22 mouse cellular contexts compared by ENCODE assay signal in genomic region chr2:136511756-136512155, GRCm38 (mm10). TPM values are rescaled to one million over a fixed set of nuclear protein-coding genes. Genes with fewer than 3 reads are reported as not detected.
DNase-seq lines count a peak whose midpoint lies in the region; ATAC-seq and TF ChIP-seq lines count a peak whose summit lies in the region.
"Had no signal": no experiment of that assay in that cellular context is flagged by ENCODE, and none has a peak within 500 bp of the region (broad histone marks: within the 10 kb centered on the region; RNA-seq: fewer than 3 reads in every experiment).

No protein-coding gene starts in this region.

- no peaks in the 10 kb centered on the region for H3K9me3 ChIP-seq in forebrain, embryonic 10.5 days
- no peaks in the 10 kb centered on the region for H3K9me3 ChIP-seq in forebrain, embryonic 14.5 days (replicated peaks; ENCODE audit: control insufficient read depth, low read length)
- H3K9me3 ChIP-seq in kidney, postnatal 0 days (replicated peaks; ENCODE audit: low read length): no peaks in the 10 kb centered on the region
- H3K9me3 ChIP-seq: heart, embryonic 15.5 days; hindbrain, embryonic 15.5 days; limb, embryonic 15.5 days; megakaryocyte, embryonic 14.5 days; midbrain, embryonic 15.5 days had no signal

- H3K27me3 ChIP-seq in forebrain, embryonic 10.5 days (ENCODE audit: poor library complexity, severe bottlenecking): peaks cover 18% of the 10 kb centered on the region
- no peaks in the 10 kb centered on the region for H3K27me3 ChIP-seq in forebrain, embryonic 14.5 days (replicated peaks; ENCODE audit: control insufficient read depth, insufficient read depth, low read length)
- no peaks in the 10 kb centered on the region for H3K27me3 ChIP-seq in kidney, postnatal 0 days (ENCODE audit: insufficient read depth, low read length)
- H3K27me3 ChIP-seq in myocyte (ENCODE audit: control insufficient read depth, insufficient read depth, insufficient read length): no peaks in the 10 kb centered on the region
- H3K27me3 ChIP-seq: heart, embryonic 15.5 days; hindbrain, embryonic 15.5 days; limb, embryonic 15.5 days; megakaryocyte, embryonic 14.5 days; midbrain, embryonic 15.5 days had no signal

- H3K4me2 ChIP-seq in forebrain, embryonic 14.5 days (ENCODE audit: low read length): no peak overlapping the region
- H3K4me2 ChIP-seq in kidney, postnatal 0 days (ENCODE audit: low read length): no peak overlapping the region
- H3K4me2 ChIP-seq in myocyte (ENCODE audit: low read depth): peak overlapping the region; percentile 49
- H3K4me2 ChIP-seq: heart, embryonic 15.5 days; hindbrain, embryonic 15.5 days; limb, embryonic 15.5 days; lung, embryonic 14.5 days; midbrain, embryonic 15.5 days had no signal

- H3K9ac ChIP-seq in forebrain, embryonic 14.5 days (ENCODE audit: low read length): no peak overlapping the region
- H3K9ac ChIP-seq in kidney, postnatal 0 days (ENCODE audit: low read depth, low read length): no peak overlapping the region
- H3K9ac ChIP-seq: heart, embryonic 15.5 days; hindbrain, embryonic 15.5 days; limb, embryonic 15.5 days; liver, embryonic 14.5 days; lung, embryonic 14.5 days; midbrain, embryonic 15.5 days had no signal

- no peaks in the 10 kb centered on the region for H3K79me2 ChIP-seq in myocyte (ENCODE audit: control insufficient read depth, insufficient read depth)

- DNase-seq in forebrain, embryonic 10.5 days (ENCODE audit: extremely low spot score, low spot score): no peak
- DNase-seq in forebrain, embryonic 14.5 days (ENCODE audit: low spot score): no peak
- DNase-seq in kidney, postnatal 0 days (ENCODE audit: low spot score): peak; percentile 11
- DNase-seq in kidney, postnatal 14 days: no peak
- DNase-seq in retina, postnatal 1 day: peak; percentile 6
- DNase-seq in retina, embryonic 14.5 days (ENCODE audit: low spot score): no peak
- DNase-seq in adrenal gland, adult 8-10 months: no peak
- DNase-seq: adrenal gland, postnatal 25 days; cerebellum, adult 8-10 months; cerebellum, postnatal 36 days; heart, postnatal 36 days; kidney, adult 2 months; kidney, postnatal 10 days; lung, embryonic 14.5 days; lung, postnatal 36 days had no signal

- no peak overlapping the region for H3K4me3 ChIP-seq in forebrain, embryonic 10.5 days
- no peak overlapping the region for H3K4me3 ChIP-seq in forebrain, embryonic 14.5 days (ENCODE audit: low read depth, low read length)
- no peak overlapping the region for H3K4me3 ChIP-seq in kidney, postnatal 0 days (replicated peaks; ENCODE audit: low read depth, low read length)
- no peak overlapping the region for H3K4me3 ChIP-seq in myocyte
- H3K4me3 ChIP-seq: heart, embryonic 15.5 days; hindbrain, embryonic 15.5 days; limb, embryonic 15.5 days; megakaryocyte, embryonic 14.5 days; midbrain, embryonic 15.5 days had no signal

- 72% methylated on average over 4 of the region's 4 CpGs for WGBS in forebrain, embryonic 10.5 days
- WGBS in forebrain, embryonic 14.5 days: 47% methylated on average over 4 of the region's 4 CpGs
- 73% methylated on average over 4 of the region's 4 CpGs for WGBS in kidney, postnatal 0 days

- H3K36me3 ChIP-seq in forebrain, embryonic 10.5 days (replicated peaks): no peaks in the 10 kb centered on the region
- H3K36me3 ChIP-seq in forebrain, embryonic 14.5 days (ENCODE audit: control insufficient read depth, insufficient read depth, low read length): no peaks in the 10 kb centered on the region
- no peaks in the 10 kb centered on the region for H3K36me3 ChIP-seq in kidney, postnatal 0 days (ENCODE audit: insufficient read depth, low read length)
- no peaks in the 10 kb centered on the region for H3K36me3 ChIP-seq in myocyte (ENCODE audit: control insufficient read depth, insufficient read depth)
- H3K36me3 ChIP-seq: heart, embryonic 15.5 days; hindbrain, embryonic 15.5 days; limb, embryonic 15.5 days; midbrain, embryonic 15.5 days had no signal

- peaks cover 22% of the 10 kb centered on the region for H3K4me1 ChIP-seq in forebrain, embryonic 10.5 days
- H3K4me1 ChIP-seq in forebrain, embryonic 14.5 days (ENCODE audit: control insufficient read depth, insufficient read depth, low read length): peaks cover 3% of the 10 kb centered on the region; the same call in 1 of the 2 replicates
- no peaks in the 10 kb centered on the region for H3K4me1 ChIP-seq in kidney, postnatal 0 days (replicated peaks; ENCODE audit: insufficient read depth, low read length)
- H3K4me1 ChIP-seq: heart, embryonic 15.5 days; hindbrain, embryonic 15.5 days; megakaryocyte, embryonic 14.5 days; midbrain, embryonic 15.5 days had no signal

- no peak for TF ChIP-seq POLR2A in myocyte (IDR thresholded peaks at IDR 0.05; ENCODE audit: insufficient read length, low read depth)

- H3ac ChIP-seq in myocyte (ENCODE audit: control insufficient read depth, insufficient read length): no peak overlapping the region

- no peak for TF ChIP-seq CTCF in kidney, postnatal 0 days (IDR thresholded peaks at IDR 0.05; ENCODE audit: low read depth)

- H3K27ac ChIP-seq in forebrain, embryonic 10.5 days: peak overlapping the region; percentile 12; the same call in 1 of the 2 replicates
- no peak overlapping the region for H3K27ac ChIP-seq in forebrain, embryonic 14.5 days (ENCODE audit: low read depth, low read length)
- H3K27ac ChIP-seq in kidney, postnatal 0 days: no peak overlapping the region
- H3K27ac ChIP-seq: heart, embryonic 15.5 days; hindbrain, embryonic 15.5 days; limb, embryonic 15.5 days; liver, embryonic 14.5 days; midbrain, embryonic 15.5 days had no signal

- no peak; the same call in 1 of the 2 replicates for ATAC-seq in forebrain, embryonic 14.5 days
- no peak for ATAC-seq in kidney, postnatal 0 days (replicated peaks; ENCODE audit: low FRiP score, low read depth)
- ATAC-seq: midbrain, embryonic 15.5 days had no signal

TF ChIP-seq in myocyte, 11 proteins besides CTCF, POLR2A, EP300 and RAD21:
- no peak for TF ChIP-seq REST (IDR thresholded peaks at IDR 0.05; ENCODE audit: insufficient read depth, insufficient read length)
- no peak for TF ChIP-seq TCF3 (IDR thresholded peaks at IDR 0.05; ENCODE audit: insufficient read length, low read depth)
- TF ChIP-seq POLR2AphosphoS2 (IDR thresholded peaks at IDR 0.05; ENCODE audit: insufficient read length, low read depth): no peak
TF ChIP-seq in myocyte: peak in this region for 0.

RNA-seq across cellular contexts. Expression of gene Ankef1, which starts 10.0 kb away (rescaled TPM):
- 0.70 and 0.79 TPM in 2 replicates for polyA plus RNA-seq in forebrain, embryonic 10.5 days (2016; fragmentation: Nextera tagmentation; extraction: Ambion mirVana)
- 0.69 and 0.85 TPM in 2 replicates for polyA plus RNA-seq in forebrain, embryonic 14.5 days (2014; fragmentation: Nextera tagmentation; extraction: Ambion mirVana)
- 0.06 and 0.24 TPM in 2 replicates for polyA plus RNA-seq in kidney, postnatal 0 days (2015; fragmentation: Nextera tagmentation; extraction: Ambion mirVana)
- polyA plus RNA-seq in myocyte (2012; fragmentation: generic; extraction: Trizol): 0.02 TPM
- total RNA-seq in adrenal gland, adult 8-10 months (2022): 10 to 100 TPM in 1 of 4 experiments, 1 to 10 TPM in 3; 5.5 to 17.3 (median 8.4) TPM
- polyA plus RNA-seq: liver, embryonic 14.5 days had no signal

Comparison
In these comparisons a context has a peak if more than half of its experiments do, and no peak if none do; other contexts are left out.
1. DNase-seq: peak in kidney, postnatal 0 days (single experiment) and retina, postnatal 1 day (single experiment); none in forebrain, embryonic 10.5 days (single experiment), forebrain, embryonic 14.5 days (single experiment), kidney, postnatal 14 days (single experiment), retina, embryonic 14.5 days (single experiment) and adrenal gland, adult 8-10 months (single experiment).